Mouse (Mus musculus) CD4-positive, CD25-positive, alpha-beta regulatory T cell, adult 2 months (primary cell): ENCODE measurements around the gene Nup205.

Experiments used
- DNase-seq: peaks from one replicate; pipeline ENCODE4 v3.0.0-alpha.2; 2012; ENCODE audit warnings: low read depth, low spot score

Gene Nup205

GRCm38 (mm10) chr6:35279306-35279705, 102.1 kb downstream of the Nup205 start:
- no peak for DNase-seq

- DNase-seq, result no peak
Observed at GRCm38 (mm10) chr6:35288114-35288761, 111.0 kb downstream of the Nup205 start.

- no peak for DNase-seq
Observed at GRCm38 (mm10) chr6:35288920-35289319, 111.7 kb downstream of the Nup205 start.

GRCm38 (mm10) chr6:35289676-35290075, 112.5 kb downstream of the Nup205 start:
- no peak for DNase-seq

GRCm38 (mm10) chr6:35294964-35295363, 117.7 kb downstream of the Nup205 start:
- DNase-seq, result no peak

GRCm38 (mm10) chr6:35297001-35297400, 119.8 kb downstream of the Nup205 start:
- no peak for DNase-seq
